In genomic region chr3:131857442-131857841, GRCm38 (mm10) we compare ENCODE assay signal across 16 mouse cellular contexts.
"Had no signal": no experiment of that assay in that cellular context is flagged by ENCODE, and none has a peak within 500 bp of the region (broad histone marks: within the 10 kb centered on the region; RNA-seq: fewer than 3 reads in every experiment).

No protein-coding gene starts in this region.

- H3K4me2 ChIP-seq: lung, embryonic 15.5 days; midbrain, embryonic 11.5 days; midbrain, embryonic 13.5 days; midbrain, embryonic 15.5 days; neural tube, embryonic 12.5 days; stomach, embryonic 15.5 days had no signal

- DNase-seq: lung, adult 2 months; lung, postnatal 14 days; lung, postnatal 36 days; right cerebral cortex, postnatal 14 days; thymus, adult 18-20 months; thymus, postnatal 14 days; thymus, postnatal 36 days had no signal

- H3K27ac ChIP-seq: lung, embryonic 15.5 days; macrophage; midbrain, embryonic 13.5 days; midbrain, embryonic 15.5 days; neural tube, embryonic 12.5 days; stomach, embryonic 15.5 days had no signal

- H3K4me1 ChIP-seq: lung, embryonic 15.5 days; megakaryocyte, embryonic 14.5 days; midbrain, embryonic 13.5 days; midbrain, embryonic 15.5 days; neural tube, embryonic 12.5 days; stomach, embryonic 15.5 days had no signal

- H3K9me3 ChIP-seq: lung, embryonic 15.5 days; midbrain, embryonic 13.5 days; midbrain, embryonic 15.5 days; neural tube, embryonic 12.5 days; stomach, embryonic 15.5 days had no signal

- H3K4me3 ChIP-seq: lung, embryonic 15.5 days; megakaryocyte, embryonic 14.5 days; midbrain, embryonic 13.5 days; midbrain, embryonic 15.5 days; neural tube, embryonic 12.5 days; stomach, embryonic 15.5 days had no signal

- H3K27me3 ChIP-seq: lung, embryonic 15.5 days; megakaryocyte, embryonic 14.5 days; midbrain, embryonic 13.5 days; midbrain, embryonic 15.5 days; neural tube, embryonic 12.5 days; stomach, embryonic 15.5 days had no signal

- H3K9ac ChIP-seq: lung, embryonic 15.5 days; midbrain, embryonic 13.5 days; midbrain, embryonic 15.5 days; neural tube, embryonic 12.5 days; stomach, embryonic 15.5 days had no signal

- H3K36me3 ChIP-seq: lung, embryonic 15.5 days; midbrain, embryonic 13.5 days; midbrain, embryonic 15.5 days; neural tube, embryonic 12.5 days; stomach, embryonic 15.5 days had no signal

- ATAC-seq: lung, postnatal 0 days; midbrain, embryonic 13.5 days; midbrain, embryonic 15.5 days had no signal
